Mouse (Mus musculus) testis, adult 10 weeks (tissue): ENCODE results near the gene Fbxl2. TPM values are rescaled to one million over a fixed set of nuclear protein-coding genes. Genes with fewer than 3 reads are reported as not detected.

Source experiments
- polyA plus RNA-seq: library from polyadenylated mRNA; stranded (reverse); fragments of 350-450 nt; fragmentation: Illumina TruSeq; extraction: RNeasy Lipid Tissue Mini Kit (QIAGEN cat#74804); gene quantifications from one replicate; pipeline ENCODE4 v1.2.3, GENCODE M21; 2014; ENCODE audit warnings: low read depth, low replicate concordance

The Fbxl2 gene
- 1.2 TPM for polyA plus RNA-seq

GRCm38 (mm10) chr9:114046028-114046427 lies at the start of gene Fbxl2:
Gene Fbxl2 (minus strand): TSS chr9:114046191.

GRCm38 (mm10) chr9:114057090-114057796 lies 11.3 kb upstream of the Fbxl2 start, which contains the start of gene Susd5:
Gene Susd5 (plus strand): TSS chr9:114057140.

GRCm38 (mm10) chr9:113930534-113931374 lies 115.2 kb downstream of the Fbxl2 start, which contains the start of gene Ubp1:
Gene Ubp1 (plus strand): TSS chr9:113930934.

Other genes starting within 250 kb of the Fbxl2 start
- 102 TPM for gene Ubp1, start 115.3 kb downstream of the Fbxl2 start, polyA plus RNA-seq
- 5.6 TPM for gene Susd5, start 10.9 kb upstream of the Fbxl2 start, polyA plus RNA-seq